Mouse (Mus musculus): ENCODE measurements around the gene Nol9.
"Not testable (repeated sequence)": the region's sequence is repeated elsewhere in the genome, so short reads cannot be mapped to it uniquely, and the experiment has no call there.

DNA sequence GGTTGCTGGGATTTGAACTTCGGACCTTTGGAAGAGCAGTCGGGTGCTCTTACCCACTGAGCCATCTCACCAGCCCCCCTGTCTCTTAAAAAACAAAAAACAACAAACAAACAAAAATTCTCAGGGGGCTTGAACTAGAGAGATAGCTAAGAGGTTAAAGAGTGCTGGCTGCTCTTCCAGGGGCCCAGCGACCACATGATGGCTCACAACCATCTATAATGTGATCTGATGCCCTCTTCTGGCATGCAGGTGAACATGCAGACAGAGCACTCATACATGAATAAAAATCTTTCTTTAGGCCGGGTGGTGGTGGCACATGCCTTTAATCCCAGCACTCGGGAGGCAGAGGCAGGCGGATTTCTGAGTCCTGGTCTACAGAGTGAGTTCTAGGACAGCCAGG, 2.7 kb upstream of the Nol9 start:
- TF ChIP-seq CTCF (IDR thresholded peaks at IDR 0.05; ENCODE audit: low read depth, low read length); GATA1 (IDR thresholded peaks at IDR 0.05; ENCODE audit: borderline replicate concordance, low read length); TAL1 (conservative IDR thresholded peaks at IDR 0.05; ENCODE audit: low read depth, low read length); POLR2AphosphoS5 (IDR thresholded peaks at IDR 0.05; ENCODE audit: insufficient replicate concordance, low read depth, low read length); GATA2 (IDR thresholded peaks at IDR 0.05; ENCODE audit: borderline replicate concordance, low read depth, low read length): not testable (repeated sequence)
